Mouse (Mus musculus): Measurements from ENCODE around the gene Tas1r2. TPM values are rescaled to one million over a fixed set of nuclear protein-coding genes. Genes with fewer than 3 reads are reported as not detected.

The Tas1r2 gene
- polyA plus RNA-seq (2015; fragmentation: Nextera tagmentation; extraction: Ambion mirVana) = not detected in 2 replicates

GRCm38 (mm10) chr4:139653238-139653637, at the start of gene Tas1r2:
Gene Tas1r2, plus strand, starts transcription at chr4:139653538.

GRCm38 (mm10) chr4:139622373-139623282, 30.7 kb upstream of the Tas1r2 start, which contains the start of gene Aldh4a1:
Gene Aldh4a1, plus strand, starts transcription at chr4:139622866.

Small RNA genes lying within 50 kb of the gene (microRNA-seq; reads per million reads assigned to microRNA genes)
- not detected for gene Mir7020

Other genes starting within 250 kb of the Tas1r2 start
- gene Iffo2, start 123.0 kb upstream of the Tas1r2 start, polyA plus RNA-seq (2015; fragmentation: Nextera tagmentation; extraction: Ambion mirVana) = 8.7 and 10.3 TPM in 2 replicates
- gene Gm21969, start 50.4 kb upstream of the Tas1r2 start, polyA plus RNA-seq (2015; fragmentation: Nextera tagmentation; extraction: Ambion mirVana) = not detected in 2 replicates
- gene Aldh4a1, start 30.7 kb upstream of the Tas1r2 start, polyA plus RNA-seq (2015; fragmentation: Nextera tagmentation; extraction: Ambion mirVana) = 32.2 and 32.4 TPM in 2 replicates
- gene Pax7, start 180.0 kb downstream of the Tas1r2 start, polyA plus RNA-seq (2015; fragmentation: Nextera tagmentation; extraction: Ambion mirVana) = 0.17 and 0.22 TPM in 2 replicates